Mouse (Mus musculus) cortical plate, adult 2 months (tissue): ENCODE results near the gene St13.

Source experiments
- CTCF ChIP-seq: fragments of 200-500 bp; IDR thresholded peaks from 2 replicates; pipeline ENCODE4 v1.5.1; 2011; ENCODE audit warnings: mild to moderate bottlenecking, control low read depth, low read length; ENCODE audit not compliant: insufficient read depth; ENCODE audit errors: extremely low read depth
- POLR2A ChIP-seq: fragments of 200-500 bp; IDR thresholded peaks from 2 replicates; pipeline ENCODE4 v1.6.1; 2011; ENCODE audit warnings: mild to moderate bottlenecking, low read length, control low read depth; ENCODE audit not compliant: insufficient read depth; ENCODE audit errors: extremely low read depth

GRCm38 (mm10) chr15:81405008-81405407 lies 5.1 kb upstream of the St13 start:
- TF ChIP-seq CTCF (no peak), POLR2A (no peak)
